Mouse (Mus musculus): ENCODE data around the gene Gm6583.
"Not testable (repeated sequence)": the region's sequence is repeated elsewhere in the genome, so short reads cannot be mapped to it uniquely, and the experiment has no call there.

Gm6583 gene

DNA sequence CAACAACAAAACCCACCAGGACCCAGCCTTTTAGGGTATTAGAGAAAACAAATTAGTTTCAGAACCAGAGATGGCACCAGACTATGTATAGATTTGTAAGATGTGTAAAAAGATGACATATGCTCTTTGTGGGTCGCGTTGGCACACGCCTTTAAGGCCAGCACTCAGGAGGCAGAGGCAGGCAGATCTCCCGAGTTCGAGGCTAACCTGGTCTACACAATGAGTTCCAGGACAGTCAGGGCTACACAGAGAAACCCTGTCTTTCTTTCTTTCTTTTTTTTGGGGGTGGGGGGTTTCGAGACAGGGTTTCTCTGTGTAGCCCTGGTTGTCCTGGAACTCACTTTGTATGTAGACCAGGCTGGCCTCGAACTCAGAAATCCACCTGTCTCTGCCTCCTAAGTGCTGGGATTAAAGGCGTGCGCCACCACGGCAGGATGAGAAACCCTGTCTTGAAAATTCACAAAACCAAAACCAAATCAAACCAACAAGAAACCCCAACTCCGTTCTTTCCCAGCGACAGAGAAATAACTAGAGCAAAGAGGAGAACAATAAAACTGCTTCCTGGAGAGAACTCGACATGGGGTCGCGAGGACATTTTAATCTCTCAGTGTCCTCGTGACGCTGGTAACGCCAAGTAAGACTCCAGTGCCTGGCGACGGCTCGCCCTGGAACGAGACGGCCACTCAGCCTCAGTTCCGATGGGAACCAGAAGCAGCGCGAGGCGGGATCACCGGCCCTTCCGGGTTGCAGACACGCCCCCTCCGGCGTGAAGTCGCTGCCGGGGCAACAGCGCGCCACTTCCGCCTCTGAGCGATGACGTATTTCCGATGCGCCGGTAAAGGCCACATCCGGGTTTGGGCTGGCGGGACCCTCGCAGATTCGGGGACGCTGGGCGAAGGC, 30.0 kb downstream of the Gm6583 start, which contains the start of gene Tfip11:
Gene Tfip11 (plus strand): TSS at position 813 of the 900 bp plus-strand sequence.
- in situ Hi-C loops (cut with MseI, MboI): no loop called here

DNA sequence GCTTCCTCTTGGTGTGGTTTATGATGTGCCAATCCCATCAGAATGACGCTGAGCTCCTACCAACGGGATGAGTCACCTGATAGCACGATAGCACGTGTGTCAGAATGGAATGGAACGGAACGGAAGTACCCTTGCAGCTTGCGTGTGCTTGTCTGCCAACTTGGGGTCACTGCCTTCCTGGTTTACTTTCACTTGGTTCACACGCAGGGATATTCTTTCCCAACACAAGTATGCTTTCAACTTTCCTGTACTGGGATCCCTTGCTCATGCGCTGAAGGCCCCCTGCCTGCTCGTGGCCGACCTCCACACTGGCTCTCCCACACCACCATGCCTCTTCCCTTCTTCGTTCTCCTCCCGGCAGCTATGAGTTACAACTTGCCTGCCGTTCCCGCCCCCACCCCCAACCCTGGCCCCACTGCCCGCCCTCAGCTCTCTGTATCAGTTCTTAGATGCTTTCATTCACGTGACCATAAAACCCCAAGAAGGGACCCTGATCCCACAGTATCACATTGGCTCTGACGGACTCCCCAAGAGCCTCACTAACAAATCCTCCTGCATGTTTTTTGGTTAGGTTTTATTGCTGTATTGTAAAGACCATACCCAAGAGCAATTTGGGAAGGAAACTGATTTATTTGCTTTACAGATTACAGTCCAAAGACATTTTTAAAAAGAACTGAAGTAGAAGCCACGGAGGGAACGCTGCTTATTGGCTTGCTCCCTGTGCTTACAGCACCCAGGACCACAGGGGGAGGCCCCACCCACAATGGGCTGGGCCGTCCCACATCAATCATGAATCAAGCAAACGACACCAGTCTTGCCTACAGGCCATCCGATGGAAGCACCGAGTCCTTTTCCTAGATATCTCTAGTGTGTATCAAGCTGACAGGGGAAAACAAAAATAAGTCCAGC, 30.9 kb downstream of the Gm6583 start:
- in situ Hi-C loops (cut with MseI, MboI): loop anchor here (5.0 kb wide), 1 partner anchor 83 kb away; no protein-coding TSS in a partner anchor

DNA sequence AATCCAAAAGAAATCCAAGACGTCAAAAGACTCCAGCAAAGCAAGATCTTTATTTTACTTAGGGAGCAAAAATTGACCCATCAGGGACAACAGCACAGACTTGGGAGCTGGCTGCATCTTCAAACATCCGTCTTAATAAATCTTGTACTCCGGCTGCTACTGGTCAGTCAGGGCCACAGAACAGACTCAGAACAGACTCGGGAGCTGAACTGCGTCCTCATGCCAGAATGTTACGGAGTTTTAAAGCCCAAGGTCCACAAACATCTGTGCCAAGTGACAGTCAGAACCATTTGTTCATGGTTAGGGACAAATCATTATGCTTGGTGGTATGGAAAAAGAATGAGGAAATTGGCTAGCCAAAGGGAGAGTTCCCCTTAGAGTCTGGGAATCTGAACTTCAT, 32.6 kb downstream of the Gm6583 start:
- in situ Hi-C loops (cut with MseI, MboI): loop anchor here (5.0 kb wide), 1 partner anchor 81 kb away; no protein-coding TSS in a partner anchor

DNA sequence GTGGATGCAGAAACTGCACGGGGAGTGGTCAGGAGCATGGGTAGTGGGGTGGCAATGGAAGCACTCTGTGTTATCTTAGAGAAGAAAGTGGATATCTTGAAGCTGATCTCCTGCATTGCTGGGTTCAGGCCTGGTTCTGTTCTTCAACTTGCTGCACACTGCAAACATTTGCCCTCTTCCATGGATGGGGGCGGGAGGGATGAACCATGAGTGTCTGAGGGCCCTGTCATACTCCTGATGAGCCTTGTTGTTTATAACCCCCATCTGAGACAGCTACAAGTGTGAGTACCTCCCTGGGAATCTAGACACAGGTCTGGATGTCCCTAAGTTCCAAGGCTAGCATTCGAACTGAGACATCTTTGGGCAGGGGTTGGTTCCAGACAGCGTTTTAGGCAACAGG, 34.5 kb downstream of the Gm6583 start:
- in situ Hi-C loops (cut with MseI, MboI): loop anchor here (5.0 kb wide), 1 partner anchor 79 kb away; no protein-coding TSS in a partner anchor

DNA sequence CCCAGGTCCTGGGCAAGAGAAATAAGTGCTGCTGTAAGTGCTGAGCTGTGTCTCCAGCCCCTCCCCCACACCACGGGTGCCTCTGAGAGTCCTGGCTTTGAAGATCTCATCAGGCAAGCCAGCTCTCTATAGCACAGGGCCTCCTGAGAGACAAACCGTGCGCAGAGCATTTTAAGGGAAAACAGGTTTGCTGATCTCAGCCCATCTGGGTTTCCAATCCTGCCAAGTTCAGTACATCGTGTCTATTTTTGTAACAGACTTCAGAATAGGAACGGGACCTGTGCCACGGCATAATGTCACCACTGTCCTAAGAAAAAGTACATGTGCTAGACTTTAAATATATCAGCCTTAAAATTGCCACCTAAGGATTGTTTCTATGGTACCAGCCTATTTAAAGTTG, 34.9 kb downstream of the Gm6583 start:
- in situ Hi-C loops (cut with MseI, MboI): loop anchor here (5.0 kb wide), 1 partner anchor 79 kb away; no protein-coding TSS in a partner anchor

DNA sequence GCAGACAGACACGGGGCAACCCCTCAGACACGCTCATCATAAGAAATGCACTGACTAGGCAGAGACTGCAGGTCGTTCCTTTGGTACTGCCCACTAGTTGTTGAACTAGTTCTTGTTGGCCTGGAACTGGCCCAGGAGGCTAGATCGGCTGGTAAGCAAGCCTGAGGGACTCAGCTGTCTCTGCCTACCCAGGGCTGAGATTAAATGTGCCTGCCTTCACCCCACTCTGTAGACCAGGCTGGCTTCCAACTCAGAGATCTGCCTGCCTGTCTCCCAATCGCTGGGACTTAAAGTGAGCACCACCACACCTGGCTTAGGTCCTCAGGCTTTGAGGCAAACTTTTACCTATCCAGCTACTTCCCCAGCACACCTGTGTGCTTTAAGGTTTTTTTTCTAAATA, 35.5 kb downstream of the Gm6583 start:
- in situ Hi-C loops (cut with MseI, MboI): loop anchor here (5.0 kb wide), 1 partner anchor 78 kb away; no protein-coding TSS in a partner anchor

DNA sequence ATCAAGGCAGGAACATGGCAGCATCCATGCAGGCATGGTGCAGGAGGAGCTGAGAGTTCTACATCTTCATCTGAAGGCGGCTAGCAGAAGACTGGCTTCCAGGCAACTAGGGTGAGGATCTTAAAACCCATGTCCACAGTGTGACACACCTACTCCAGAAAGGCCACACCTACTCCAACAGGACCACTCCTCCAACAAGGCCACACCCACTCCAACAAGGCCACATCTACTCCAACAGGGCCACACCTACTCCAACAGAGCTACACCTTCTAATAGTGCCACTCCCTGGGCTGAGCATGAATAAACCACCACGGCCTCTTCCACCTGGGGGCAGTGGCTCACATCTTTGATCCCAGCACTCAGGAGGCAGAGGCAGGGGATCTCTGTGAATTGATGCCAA, 36.5 kb downstream of the Gm6583 start:
- in situ Hi-C loops (cut with MseI, MboI): not testable (repeated sequence)

DNA sequence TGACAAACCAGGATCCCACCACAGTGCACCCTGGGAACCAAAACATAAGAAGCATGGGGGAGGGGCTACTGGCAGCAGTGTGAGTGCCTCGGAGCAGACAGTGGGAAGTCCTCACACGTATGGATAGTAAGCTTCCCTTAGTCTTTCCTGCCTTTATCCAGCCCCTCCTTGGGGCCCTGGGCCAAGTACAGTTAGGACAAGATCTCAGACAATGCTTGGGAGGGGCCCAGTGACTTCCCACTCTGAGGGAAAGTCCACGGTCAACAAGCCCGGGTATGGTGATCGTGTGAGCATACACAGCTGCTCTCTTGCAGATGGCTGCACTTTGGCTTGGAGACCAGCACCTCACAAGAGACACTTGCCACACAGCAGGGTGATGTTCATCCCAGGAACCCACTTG, 38.5 kb downstream of the Gm6583 start:
- in situ Hi-C loops (cut with MseI, MboI): no loop called here

DNA sequence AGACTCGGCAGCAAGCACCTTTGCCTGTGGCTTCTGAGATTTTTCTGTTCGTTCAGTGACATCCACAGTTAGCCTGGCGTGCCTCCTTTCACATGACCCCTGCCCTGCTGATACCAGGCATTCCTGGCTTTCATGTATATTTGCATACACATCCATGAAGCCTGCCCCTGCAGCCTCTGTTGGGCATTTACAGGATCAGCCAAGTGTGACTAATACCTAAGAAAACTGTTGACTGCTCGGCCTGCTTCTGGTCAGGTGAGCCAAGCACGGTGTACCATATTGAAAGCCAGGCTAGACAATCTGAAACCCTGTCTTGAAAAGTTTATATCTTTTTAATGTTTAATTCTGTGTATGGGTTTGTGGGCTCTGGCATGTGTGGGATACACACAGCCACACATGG, 39.4 kb downstream of the Gm6583 start:
- in situ Hi-C loops (cut with MseI, MboI): no loop called here

DNA sequence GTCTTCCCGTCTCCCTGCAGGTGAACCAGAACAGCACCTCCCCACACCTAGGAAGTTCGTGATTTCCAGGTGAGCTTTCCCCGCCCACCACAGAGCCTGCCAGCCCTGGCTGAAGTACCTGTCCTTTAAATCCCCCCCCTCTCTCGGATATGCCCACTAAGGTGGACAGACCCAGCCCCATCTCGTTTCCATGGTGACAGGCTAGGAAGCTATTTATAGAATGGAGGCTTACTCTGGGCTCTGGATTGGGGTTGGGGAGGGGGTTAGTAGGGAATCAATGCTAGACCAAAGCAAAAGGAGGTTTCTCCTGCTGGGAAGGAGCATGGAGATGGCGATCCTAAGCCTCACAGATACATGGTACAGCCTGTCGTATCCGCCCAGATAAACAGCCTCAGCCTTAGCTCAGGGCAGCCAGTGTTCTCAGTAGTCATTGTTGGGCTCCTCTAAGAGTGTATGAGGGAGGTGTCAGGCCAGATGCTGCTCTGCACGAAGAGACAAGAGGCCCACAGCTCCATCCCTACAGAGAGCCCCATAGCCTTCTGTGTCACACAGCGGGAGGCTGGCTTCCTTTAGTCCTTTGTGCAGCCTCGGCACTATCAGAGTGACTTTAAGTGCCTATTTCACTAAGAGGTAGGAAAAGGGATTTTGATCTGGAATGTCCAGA, 42.5 kb downstream of the Gm6583 start:
- in situ Hi-C loops (cut with MseI, MboI): no loop called here

DNA sequence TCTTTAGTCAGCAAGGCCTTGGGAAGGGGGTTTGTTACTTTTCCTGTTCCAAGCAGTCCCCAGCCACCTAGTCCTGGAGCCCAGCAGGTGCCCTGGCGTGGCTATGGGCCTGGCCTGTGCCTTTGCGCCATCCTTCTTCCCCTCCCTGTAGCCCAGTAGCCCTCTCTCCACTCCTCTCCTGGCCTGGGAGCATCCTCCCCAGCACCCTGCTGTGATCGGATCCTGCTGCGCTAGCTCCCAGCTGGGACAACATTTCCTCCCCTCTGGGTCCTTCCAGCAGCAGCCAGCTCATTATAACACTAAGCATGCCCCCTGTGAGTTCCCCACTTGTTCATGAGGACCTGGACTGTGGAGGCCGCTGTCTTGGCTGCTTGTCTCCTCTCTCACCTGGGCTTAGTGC, 50.0 kb downstream of the Gm6583 start:
- in situ Hi-C loops (cut with MseI, MboI): no loop called here

All from mouse trophoblast stem cell (cell line).